Mouse (Mus musculus) cerebellum, adult 2 months (tissue): ENCODE results near the gene Spata21. TPM values are rescaled to one million over a fixed set of nuclear protein-coding genes. Genes with fewer than 3 reads are reported as not detected.

Experiments
- DNase-seq, 2 experiments: peaks; one replicate each; pipeline ENCODE4 v3.0.0; 2021
- H3K27ac ChIP-seq: fragments of 200-500 bp; 2 replicates; pipeline ENCODE4 v1.5.1; 2012; ENCODE audit warnings: low read length, control low read depth, inconsistent platforms; ENCODE audit not compliant: insufficient read depth
- H3K27me3 ChIP-seq: fragments of 200-500 bp; 2 replicates; pipeline ENCODE4 v1.6.1; 2012; ENCODE audit warnings: inconsistent platforms, mild to moderate bottlenecking, low read length, moderate library complexity; ENCODE audit not compliant: control insufficient read depth, insufficient read depth
- H3K4me1 ChIP-seq: fragments of 200-500 bp; 2 replicates; pipeline ENCODE4 v1.6.1; 2011; ENCODE audit warnings: low read length; ENCODE audit not compliant: control insufficient read depth, insufficient read depth
- H3K4me3 ChIP-seq: fragments of 200-500 bp; replicated peaks from 2 replicates; pipeline ENCODE3; 2011; ENCODE audit warnings: mild to moderate bottlenecking, low read depth, low read length, control low read depth; ENCODE audit not compliant: insufficient read depth
- CTCF ChIP-seq: fragments of 200-500 bp; IDR thresholded peaks from 2 replicates; pipeline ENCODE4 v1.5.1; 2011; ENCODE audit warnings: low read depth, mild to moderate bottlenecking, control low read depth, low read length, moderate library complexity, borderline replicate concordance; ENCODE audit not compliant: insufficient read depth
- POLR2A ChIP-seq: fragments of 200-500 bp; IDR thresholded peaks from 2 replicates; pipeline ENCODE4 v1.6.1; 2011; ENCODE audit warnings: low read length, control low read depth, borderline replicate concordance; ENCODE audit not compliant: insufficient read depth
- WGBS: fragments of 180-500 bp; shearing (Covaris S2); methylation state at CpG from one replicate; pipeline ENCODE4 v1.1.7; 2018; 5-methylcytosine and 5-hydroxymethylcytosine counted together
- polyA plus RNA-seq: library from polyadenylated mRNA; depleted of rRNA; stranded (reverse); fragments of >200 nt; gene quantifications from 2 replicates; pipeline ENCODE4 v1.2.3, GENCODE M21; 2012

The Spata21 gene
- polyA plus RNA-seq, 1 experiment, result 0.21 TPM

DNA sequence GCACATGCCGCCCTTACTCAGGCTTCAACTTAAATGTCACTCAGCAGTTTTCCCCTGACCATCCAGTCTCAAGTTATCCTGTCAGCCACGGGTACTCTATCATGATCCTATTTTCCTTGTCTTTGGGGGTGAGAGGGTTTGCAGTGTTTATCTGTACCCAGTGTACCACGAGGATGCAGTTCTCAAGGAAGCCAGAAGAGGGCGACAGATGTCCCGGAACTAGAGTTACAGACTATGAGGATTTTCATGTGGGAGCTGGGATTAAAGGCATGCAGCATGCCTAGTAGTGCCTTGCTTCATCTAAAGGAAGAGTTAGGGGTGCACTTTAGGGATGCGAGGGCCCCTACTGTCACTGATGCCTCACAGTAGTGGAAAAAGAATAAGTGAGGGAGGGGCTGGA lies 13.7 kb downstream of the Spata21 start:
- Histone ChIP-seq H3K27me3 (no peaks in the 10 kb centered on the region), H3K4me3 (no peak overlapping the region), H3K27ac (no peak overlapping the region), H3K4me1 (no peaks in the 10 kb centered on the region)
- TF ChIP-seq POLR2A (no peak), CTCF (peak; percentile 36; the same call in 1 of the 2 replicates)
- no peak for DNase-seq
- WGBS, result 71% methylated on average over 6 of the region's 6 CpGs

DNA sequence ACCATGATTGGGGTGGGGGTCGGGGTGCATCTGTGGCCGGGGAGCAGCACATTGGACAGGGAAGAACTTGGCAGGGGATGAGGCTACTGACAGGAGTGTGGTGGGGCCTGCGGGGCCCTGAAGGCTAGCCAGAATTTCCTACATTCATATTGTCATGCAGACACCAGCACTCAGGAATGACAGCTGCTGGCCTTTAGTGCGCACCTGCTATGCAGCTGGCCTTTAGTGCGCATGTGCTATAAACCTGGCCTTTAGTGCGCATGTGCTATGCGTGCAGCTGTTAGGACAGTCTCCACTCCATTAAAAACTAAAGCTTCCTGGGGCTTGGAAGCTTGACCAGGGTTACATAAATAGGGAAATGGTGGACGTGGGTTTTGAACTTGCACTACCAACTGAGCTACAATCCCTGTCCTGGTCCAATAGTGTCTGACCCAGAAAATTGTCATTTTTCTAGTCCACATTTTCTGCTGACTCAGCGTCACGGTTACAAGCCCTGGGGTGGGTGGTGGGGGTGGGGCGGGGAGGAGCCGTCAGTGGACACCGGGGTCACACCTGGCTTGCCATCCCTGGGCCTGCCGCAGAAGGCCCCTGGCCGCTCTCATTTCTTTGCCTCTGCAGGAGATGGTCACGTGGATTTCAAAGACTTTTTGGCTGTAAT lies 18.5 kb downstream of the Spata21 start:
- Histone ChIP-seq H3K27ac (no peak overlapping the region), H3K4me1 (no peaks in the 10 kb centered on the region), H3K27me3 (no peaks in the 10 kb centered on the region), H3K4me3 (no peak overlapping the region)
- WGBS, result 53% methylated on average over 16 of the region's 16 CpGs
- DNase-seq, result no peak
- TF ChIP-seq CTCF, result no peak
- TF ChIP-seq POLR2A, result no peak

DNA sequence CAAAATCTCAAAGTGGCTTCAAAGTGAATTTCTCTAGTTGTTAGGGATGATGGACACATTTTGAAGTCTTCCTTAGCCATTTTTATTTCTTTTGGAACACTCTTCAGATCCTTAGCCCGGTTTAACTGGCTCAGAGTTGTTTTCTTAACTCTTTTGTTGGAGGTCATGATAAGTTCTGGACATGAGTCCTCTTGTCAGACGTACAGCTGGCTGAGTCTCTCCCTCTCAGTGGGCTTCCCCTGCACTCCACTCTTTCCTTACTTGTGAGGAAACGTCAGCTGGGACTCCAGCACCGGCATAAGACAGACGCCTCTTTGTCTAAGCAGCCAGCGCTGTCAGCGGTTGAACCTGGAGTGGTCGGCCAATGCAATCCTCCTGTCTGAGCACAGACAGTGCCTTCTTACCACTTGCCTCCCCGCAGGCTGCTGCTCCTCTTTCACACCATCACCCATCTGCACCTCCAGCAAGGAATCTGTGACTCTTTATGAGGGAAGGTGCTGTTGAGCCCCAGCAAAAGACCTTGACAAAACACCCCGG lies 20.1 kb downstream of the Spata21 start:
- no peak for DNase-seq
- Histone ChIP-seq H3K4me3 (no peak overlapping the region), H3K27ac (no peak overlapping the region), H3K4me1 (peaks cover 10% of the 10 kb centered on the region; the same call in 1 of the 2 replicates), H3K27me3 (no peaks in the 10 kb centered on the region)
- TF ChIP-seq POLR2A (no peak), CTCF (no peak)
- WGBS, result 34% methylated on average over 10 of the region's 10 CpGs

DNA sequence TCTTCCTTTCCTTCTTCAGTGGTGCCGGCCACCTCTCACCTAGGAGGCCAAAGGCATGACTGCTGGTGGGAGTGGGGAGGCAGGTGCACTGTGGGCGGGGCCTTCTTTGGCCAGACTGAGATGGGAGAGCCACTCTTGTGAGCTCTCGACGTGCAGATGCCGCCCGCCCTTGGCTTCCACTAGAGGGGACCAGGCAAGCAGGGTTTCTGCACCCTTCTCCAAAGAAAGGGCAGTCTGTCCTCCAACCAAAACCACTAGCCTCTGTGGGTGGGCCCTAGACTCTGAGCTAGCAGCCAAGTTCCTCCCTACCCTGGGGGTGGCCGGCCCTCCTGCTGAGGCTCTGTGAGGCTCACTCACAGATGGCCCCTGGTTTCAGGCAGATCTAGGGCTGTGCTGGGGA lies 25.7 kb downstream of the Spata21 start:
- H3K27ac ChIP-seq, result no peak overlapping the region
- DNase-seq, result no peak
- no peak overlapping the region for H3K4me3 ChIP-seq
- TF ChIP-seq POLR2A (no peak), CTCF (no peak)
- no peaks in the 10 kb centered on the region for H3K27me3 ChIP-seq
- 60% methylated on average over 7 of the region's 7 CpGs for WGBS
- peaks cover 28% of the 10 kb centered on the region for H3K4me1 ChIP-seq

DNA sequence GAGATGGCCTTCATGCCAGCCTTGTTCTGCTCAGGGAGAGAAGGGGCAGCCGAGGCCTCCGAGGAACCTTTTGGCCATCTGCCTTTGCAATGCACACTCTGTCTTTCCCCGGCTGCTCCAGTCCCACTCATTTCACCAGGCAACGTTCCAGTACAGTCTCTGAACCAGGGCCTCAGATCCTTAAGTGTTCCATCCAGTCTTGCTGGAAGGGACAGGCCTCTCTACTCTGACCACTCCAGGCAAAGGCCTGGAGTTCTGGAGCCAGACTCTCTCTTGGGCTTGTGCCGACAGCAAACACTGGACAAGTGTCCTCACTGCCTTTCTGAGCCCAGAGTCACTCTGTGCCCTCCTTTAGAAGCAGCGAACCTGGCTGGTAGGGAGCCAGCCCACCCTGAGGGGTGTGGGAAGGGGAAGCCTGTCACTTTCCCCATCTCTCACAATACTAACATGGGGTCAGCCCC lies 26.4 kb downstream of the Spata21 start:
- H3K27me3 ChIP-seq, result no peaks in the 10 kb centered on the region
- H3K27ac ChIP-seq, result no peak overlapping the region
- DNase-seq, result peak; percentile 39 to 51
- WGBS, result 15% methylated on average over 6 of the region's 6 CpGs
- H3K4me1 ChIP-seq, result peaks cover 35% of the 10 kb centered on the region
- no peak for TF ChIP-seq POLR2A
- no peak for TF ChIP-seq CTCF
- no peak overlapping the region for H3K4me3 ChIP-seq

DNA sequence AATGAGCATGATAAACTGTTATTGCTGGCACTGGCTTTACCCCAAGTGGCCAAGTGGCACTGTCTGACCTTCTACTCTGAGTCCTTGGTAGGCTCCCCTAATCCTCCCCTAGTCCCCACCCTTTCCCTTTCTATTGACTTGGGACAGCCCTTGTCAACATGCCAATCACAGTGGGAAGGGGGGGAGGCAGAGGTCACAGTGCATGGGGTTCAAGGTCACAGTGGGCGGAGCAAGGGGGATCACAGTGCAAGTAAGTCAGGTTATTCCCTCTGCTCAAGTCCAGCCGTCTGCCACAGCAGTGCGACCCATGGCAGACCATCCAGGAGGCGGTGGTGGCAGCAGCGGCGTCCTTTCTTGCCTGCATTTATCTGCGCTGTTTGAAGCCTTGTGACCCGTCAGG lies 27.3 kb downstream of the Spata21 start:
- Histone ChIP-seq H3K27me3 (no peaks in the 10 kb centered on the region), H3K4me3 (no peak overlapping the region), H3K4me1 (peaks cover 42% of the 10 kb centered on the region), H3K27ac (no peak overlapping the region)
- DNase-seq, result no peak
- 83% methylated on average over 8 of the region's 8 CpGs for WGBS
- TF ChIP-seq POLR2A (no peak), CTCF (no peak)

DNA sequence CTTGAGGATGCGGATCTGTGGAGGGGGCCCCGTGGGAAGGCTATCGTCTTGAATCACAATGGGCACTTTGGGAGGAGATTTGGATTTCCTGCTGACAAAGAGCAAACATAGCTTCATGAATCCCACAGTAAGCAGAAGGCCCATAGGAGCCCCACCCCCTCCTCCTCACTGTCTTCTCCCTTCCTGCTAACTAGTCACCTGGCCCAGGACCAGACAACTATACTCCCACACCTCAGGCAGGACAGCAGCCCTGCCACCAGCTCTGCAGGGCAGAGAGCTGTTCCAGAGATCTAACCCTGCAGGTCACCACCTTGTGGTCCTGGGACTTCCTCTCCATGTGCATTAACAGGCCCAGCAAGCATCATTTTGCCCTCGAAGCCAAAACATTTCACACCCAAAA lies 30.6 kb downstream of the Spata21 start:
- WGBS, result 21% methylated on average over 4 of the region's 4 CpGs
- peak overlapping the region; percentile 26; the same call in 1 of the 2 replicates for H3K27ac ChIP-seq
- TF ChIP-seq POLR2A (no peak), CTCF (no peak)

DNA sequence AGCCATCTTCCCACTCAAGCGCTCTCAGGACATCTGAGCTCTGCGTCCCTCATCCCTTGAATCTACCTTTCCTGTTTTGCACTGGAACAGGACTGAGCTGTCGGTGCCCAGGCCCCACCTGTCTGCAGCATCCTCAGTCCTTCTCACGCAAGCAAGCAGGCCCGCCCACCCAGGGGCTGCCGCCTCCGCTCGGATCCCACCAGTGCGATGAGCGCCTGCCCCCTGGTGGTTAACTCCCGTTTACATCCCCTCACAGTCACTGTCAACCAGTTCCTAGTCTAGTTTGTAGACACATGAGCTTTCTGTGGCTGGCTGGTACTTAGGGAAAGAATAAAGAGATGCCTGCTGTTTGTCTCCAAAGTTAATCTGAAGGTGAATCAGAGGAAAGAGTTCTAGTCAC lies 32.6 kb downstream of the Spata21 start:
- Histone ChIP-seq H3K27me3 (no peaks in the 10 kb centered on the region), H3K4me1 (peaks cover 36% of the 10 kb centered on the region), H3K27ac (no peak overlapping the region), H3K4me3 (no peak overlapping the region)
- peak; percentile 60 for TF ChIP-seq CTCF
- no peak for TF ChIP-seq POLR2A
- 33% methylated on average over 11 of the region's 11 CpGs for WGBS
- DNase-seq, result peak in 1 of 2 experiments; percentile 40

More for the DNA sequence above, 30.6 kb downstream of the Spata21 start:
- H3K27me3 ChIP-seq, result no peaks in the 10 kb centered on the region
- H3K4me1 ChIP-seq, result peaks cover 45% of the 10 kb centered on the region
- DNase-seq, result peak in 1 of 2 experiments; percentile 35
- H3K4me3 ChIP-seq, result no peak overlapping the region
